Mouse (Mus musculus) E14TG2a.4 (cell line): ENCODE results near the gene Klrb1c.

Experiments used
- H3K27me3 ChIP-seq: 2 replicates; pipeline ENCODE4 v1.6.1; 2014; ENCODE audit warnings: low read length, control low read depth; ENCODE audit not compliant: insufficient read depth
- H3K36me3 ChIP-seq: 2 replicates; pipeline ENCODE4 v1.6.1; 2014; ENCODE audit warnings: low read length, control low read depth; ENCODE audit not compliant: insufficient read depth
- H3K4me1 ChIP-seq: replicated peaks from 2 replicates; pipeline ENCODE4 v1.6.1; 2014; ENCODE audit warnings: low read depth, low read length, control low read depth
- H3K4me3 ChIP-seq: replicated peaks from 2 replicates; pipeline ENCODE4 v1.5.1; 2014; ENCODE audit warnings: mild to moderate bottlenecking, low read length
- H3K9me3 ChIP-seq: 2 replicates; pipeline ENCODE4 v1.6.1; 2014; ENCODE audit warnings: low read length, control low read depth
- CTCF ChIP-seq: conservative IDR thresholded peaks from 2 replicates; pipeline ENCODE4 v1.5.1; 2014; ENCODE audit warnings: low read length
- NANOG ChIP-seq: IDR thresholded peaks from 2 replicates; pipeline ENCODE4 v1.6.1; 2014; ENCODE audit warnings: borderline replicate concordance, low read length, mixed read lengths
- POU5F1 ChIP-seq: IDR thresholded peaks from 2 replicates; pipeline ENCODE4 v1.6.1; 2014; ENCODE audit warnings: low read length, borderline replicate concordance

The Klrb1c gene

GRCm38 (mm10) chr6:128736100-128736499, 52.9 kb downstream of the Klrb1c start:
- Histone ChIP-seq H3K36me3 (no peaks in the 10 kb centered on the region), H3K4me3 (no peak overlapping the region), H3K4me1 (no peaks in the 10 kb centered on the region), H3K27me3 (no peaks in the 10 kb centered on the region), H3K9me3 (peaks cover 83% of the 10 kb centered on the region)
- no peak for TF ChIP-seq NANOG

GRCm38 (mm10) chr6:128734896-128735295, 54.1 kb downstream of the Klrb1c start:
- peaks cover 82% of the 10 kb centered on the region for H3K9me3 ChIP-seq
- H3K4me1 ChIP-seq: no peaks in the 10 kb centered on the region
- H3K36me3 ChIP-seq: no peaks in the 10 kb centered on the region
- no peak overlapping the region for H3K4me3 ChIP-seq
- H3K27me3 ChIP-seq: no peaks in the 10 kb centered on the region
- no peak for TF ChIP-seq CTCF
- no peak for TF ChIP-seq POU5F1
- no peak for TF ChIP-seq NANOG

- TF ChIP-seq CTCF (no peak), POU5F1 (no peak), NANOG (no peak)
- Histone ChIP-seq H3K36me3 (no peaks in the 10 kb centered on the region), H3K27me3 (no peaks in the 10 kb centered on the region), H3K4me3 (no peak overlapping the region), H3K4me1 (no peaks in the 10 kb centered on the region), H3K9me3 (peaks cover 80% of the 10 kb centered on the region)
Measured at GRCm38 (mm10) chr6:128733908-128734679, 54.9 kb downstream of the Klrb1c start.

GRCm38 (mm10) chr6:128732032-128732431, 57.0 kb downstream of the Klrb1c start:
- H3K27me3 ChIP-seq: no peaks in the 10 kb centered on the region
- H3K36me3 ChIP-seq: no peaks in the 10 kb centered on the region
- peaks cover 63% of the 10 kb centered on the region for H3K9me3 ChIP-seq
- TF ChIP-seq POU5F1 (no peak), CTCF (no peak), NANOG (no peak)
- no peaks in the 10 kb centered on the region for H3K4me1 ChIP-seq
- no peak overlapping the region for H3K4me3 ChIP-seq
